Mouse (Mus musculus): ENCODE measurements at regions not wholly inside any gene's neighbourhood (a gene's known extent, or its start where the extent isn't known, plus 50 kb on each side); places are given as distances from the start of the nearest gene placed in this dataset.

GRCm38 (mm10) chr13:48192476-48192875 lies 68.6 kb upstream of the Id4 start:
- no peak overlapping the region for H3K9ac ChIP-seq
- H3K4me1 ChIP-seq (replicated peaks): no peaks in the 10 kb centered on the region
- no peak for ATAC-seq (ENCODE audit: low FRiP score, low read depth)
- no peaks in the 10 kb centered on the region for H3K27me3 ChIP-seq
- H3K27ac ChIP-seq (replicated peaks): no peak overlapping the region
- H3K9me3 ChIP-seq: no peaks in the 10 kb centered on the region
- no peak overlapping the region for H3K4me3 ChIP-seq
- no peak overlapping the region for H3K4me2 ChIP-seq
- WGBS: 83% methylated on average over 2 of the region's 2 CpGs
- H3K36me3 ChIP-seq: no peaks in the 10 kb centered on the region

DNA sequence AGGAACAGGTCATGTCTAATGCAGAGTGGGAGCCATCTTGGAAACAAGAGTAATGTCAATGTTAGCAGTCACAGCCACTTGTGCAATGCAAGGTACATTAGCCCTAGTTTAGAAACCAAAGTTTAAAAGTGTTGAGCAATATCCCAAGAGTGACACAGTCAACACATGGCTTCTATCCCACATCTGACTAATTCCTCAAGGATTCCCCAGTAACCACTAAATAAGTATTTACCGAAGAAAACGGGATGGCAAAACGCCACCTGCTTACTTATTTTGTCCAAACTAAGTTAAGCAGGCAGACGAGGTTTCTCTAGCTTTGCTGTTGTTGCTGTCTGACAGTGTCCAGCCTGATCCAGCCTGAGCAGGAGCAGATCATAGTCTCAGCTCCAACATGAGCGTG lies 67.1 kb upstream of the Id4 start:
- Histone ChIP-seq H3K9ac (no peak overlapping the region), H3K4me2 (no peak overlapping the region), H3K36me3 (no peaks in the 10 kb centered on the region)

GRCm38 (mm10) chr13:48207824-48208223 lies 53.2 kb upstream of the Id4 start:
- Histone ChIP-seq H3K4me1 (replicated peaks) (no peaks in the 10 kb centered on the region), H3K9me3 (no peaks in the 10 kb centered on the region), H3K36me3 (no peaks in the 10 kb centered on the region), H3K9ac (no peak overlapping the region), H3K27me3 (no peaks in the 10 kb centered on the region), H3K4me2 (no peak overlapping the region), H3K4me3 (no peak overlapping the region), H3K27ac (replicated peaks) (no peak overlapping the region)
- WGBS: 62% methylated on average over 4 of the region's 4 CpGs
- ATAC-seq (ENCODE audit: low FRiP score, low read depth): no peak

More for the DNA sequence above, 67.1 kb upstream of the Id4 start:
- Histone ChIP-seq H3K4me3 (no peak overlapping the region), H3K4me1 (replicated peaks) (no peaks in the 10 kb centered on the region), H3K27me3 (no peaks in the 10 kb centered on the region), H3K27ac (replicated peaks) (no peak overlapping the region), H3K9me3 (no peaks in the 10 kb centered on the region)
- WGBS: 92% methylated on average over 5 of the region's 5 CpGs
- no peak for ATAC-seq (ENCODE audit: low FRiP score, low read depth)

Data from hindbrain, embryonic 15.5 days (tissue).